Mouse (Mus musculus): ENCODE results near the gene Atp5d. TPM values are rescaled to one million over a fixed set of nuclear protein-coding genes. Genes with fewer than 3 reads are reported as not detected.

Gene Atp5d
- polyA plus RNA-seq (2015; fragmentation: Nextera tagmentation; extraction: Ambion mirVana), result 536 and 594 TPM in 2 replicates

DNA sequence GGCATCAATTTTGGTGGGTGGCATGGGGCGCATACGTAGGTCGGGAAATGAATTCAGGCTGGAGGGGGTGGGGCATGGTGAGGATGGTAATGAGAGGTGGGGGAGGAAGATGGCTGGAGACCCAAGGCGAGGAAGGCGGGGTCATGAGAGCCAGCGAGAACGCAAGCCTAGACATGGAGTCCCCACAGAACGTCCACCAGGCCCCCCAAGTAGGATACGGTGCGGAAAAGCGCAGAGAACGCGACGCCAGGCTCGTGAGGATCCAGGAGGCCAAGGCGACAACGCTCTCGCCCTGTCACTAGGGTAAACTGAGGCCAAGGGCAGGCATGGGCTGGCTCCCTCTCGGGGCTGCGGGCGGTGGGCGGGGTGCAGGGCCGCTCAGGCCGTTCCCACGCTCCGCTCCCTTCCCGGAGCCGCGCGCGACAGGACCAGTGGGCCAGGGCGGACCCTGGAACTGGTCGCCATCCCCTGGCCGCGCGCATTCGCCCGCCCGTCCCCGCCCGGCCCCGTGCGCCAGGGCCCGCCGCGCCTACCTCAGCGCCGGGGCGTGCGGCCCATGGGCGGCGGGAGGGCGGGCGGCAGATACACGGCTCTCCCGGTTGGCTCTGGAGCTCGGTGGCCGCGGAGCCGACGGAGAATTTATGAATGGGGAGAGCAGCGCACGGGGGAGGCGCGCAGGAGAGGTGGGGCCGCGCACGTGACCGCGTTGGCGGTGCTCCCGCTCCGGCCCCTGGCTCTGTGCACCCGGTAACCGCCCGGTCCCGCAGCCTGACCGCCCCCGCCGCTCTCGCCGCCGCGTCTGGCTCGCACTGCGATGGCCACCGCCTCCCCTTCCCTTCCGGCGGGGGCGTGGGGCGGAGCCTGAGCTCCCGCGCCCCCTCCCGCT is at the start of gene Atp5d:
Gene Atp5d (plus strand): TSS at position 80 of the 886 bp plus-strand sequence.
- Histone ChIP-seq H3K9ac (ENCODE audit: low read length) (peak within 1 kb of the TSS; percentile 86), H3K36me3 (ENCODE audit: control insufficient read depth, insufficient read depth, low read length) (0 out of 2 replicates have a peak, but pooled peaks cover under 1% of the 10 kb centered on the region), H3K27ac (ENCODE audit: low read length) (peak within 1 kb of the TSS; percentile 82), H3K4me1 (ENCODE audit: control insufficient read depth, insufficient read depth, low read length) (peaks cover 31% of the 10 kb centered on the region), H3K9me3 (replicated peaks; ENCODE audit: control insufficient read depth, low read length) (no peaks in the 10 kb centered on the region), H3K4me3 (replicated peaks; ENCODE audit: low read length) (peak within 1 kb of the TSS; percentile 67), H3K27me3 (ENCODE audit: control insufficient read depth, insufficient read depth, low read length) (peaks cover 3% of the 10 kb centered on the region; the same call in 1 of the 2 replicates), H3K4me2 (ENCODE audit: low read depth, low read length) (peak within 1 kb of the TSS; percentile 99)
- ATAC-seq (ENCODE audit: insufficient read depth, low FRiP score), result peak; percentile 5
- WGBS, result under 1% methylated on average over 85 of the region's 94 CpGs

DNA sequence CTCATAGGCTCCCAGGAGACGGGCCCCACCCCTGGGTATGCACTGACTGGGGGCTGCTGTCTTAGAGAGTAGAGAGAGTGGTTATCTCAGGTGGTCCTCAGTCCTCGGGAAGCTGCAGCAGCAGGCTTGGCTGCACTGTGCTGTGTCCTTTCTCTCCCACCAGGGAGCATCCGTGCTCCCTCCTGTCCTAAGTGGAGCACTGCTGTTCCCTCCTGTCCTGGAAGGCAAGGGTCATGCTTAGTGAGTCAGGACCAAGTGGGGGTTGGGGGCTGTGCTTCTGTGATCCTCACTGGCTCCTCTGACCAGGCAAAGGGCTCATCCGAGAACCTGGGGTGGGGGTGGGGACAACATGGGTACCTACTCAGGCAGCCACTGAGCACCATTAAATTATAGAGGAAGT is 49.3 kb upstream of the Atp5d start:
- Histone ChIP-seq H3K9ac (ENCODE audit: low read length) (no peak overlapping the region), H3K4me2 (ENCODE audit: low read depth, low read length) (no peak overlapping the region), H3K36me3 (ENCODE audit: control insufficient read depth, insufficient read depth, low read length) (no peaks in the 10 kb centered on the region), H3K27me3 (ENCODE audit: control insufficient read depth, insufficient read depth, low read length) (no peaks in the 10 kb centered on the region), H3K4me1 (ENCODE audit: control insufficient read depth, insufficient read depth, low read length) (peaks cover 11% of the 10 kb centered on the region), H3K4me3 (replicated peaks; ENCODE audit: low read length) (no peak overlapping the region), H3K9me3 (replicated peaks; ENCODE audit: control insufficient read depth, low read length) (no peaks in the 10 kb centered on the region), H3K27ac (ENCODE audit: low read length) (no peak overlapping the region)
- WGBS, result 47% methylated on average over 4 of the region's 4 CpGs
- ATAC-seq (ENCODE audit: insufficient read depth, low FRiP score), result no peak

DNA sequence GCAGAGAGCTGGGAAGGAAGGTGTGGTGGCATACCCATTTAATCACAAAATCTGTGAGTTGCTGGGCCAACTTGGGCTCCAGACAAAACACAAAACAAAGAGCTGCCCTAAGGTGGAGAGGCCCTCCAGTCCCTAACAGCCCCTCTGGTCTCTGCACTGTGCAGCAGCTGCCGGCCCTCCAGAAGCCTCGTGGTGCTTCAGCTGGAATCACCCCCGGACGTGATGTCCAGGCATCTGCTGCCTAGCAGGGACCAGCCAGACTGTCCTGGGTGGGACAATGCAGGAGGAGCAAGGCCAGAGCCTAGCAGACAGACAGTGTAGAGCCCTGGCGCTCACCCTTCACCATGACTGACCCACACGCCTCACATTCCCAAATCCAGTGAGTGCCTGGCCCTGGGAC is 46.9 kb upstream of the Atp5d start:
- H3K4me3 ChIP-seq (replicated peaks; ENCODE audit: low read length), result no peak overlapping the region
- no peak overlapping the region for H3K9ac ChIP-seq (ENCODE audit: low read length)
- H3K9me3 ChIP-seq (replicated peaks; ENCODE audit: control insufficient read depth, low read length), result no peaks in the 10 kb centered on the region
- H3K27ac ChIP-seq (ENCODE audit: low read length), result peak overlapping the region; percentile 15
- 92% methylated on average over 6 of the region's 6 CpGs for WGBS
- H3K36me3 ChIP-seq (ENCODE audit: control insufficient read depth, insufficient read depth, low read length), result no peaks in the 10 kb centered on the region
- no peak overlapping the region for H3K4me2 ChIP-seq (ENCODE audit: low read depth, low read length)
- peaks cover 16% of the 10 kb centered on the region; the same call in 1 of the 2 replicates for H3K4me1 ChIP-seq (ENCODE audit: control insufficient read depth, insufficient read depth, low read length)
- no peaks in the 10 kb centered on the region for H3K27me3 ChIP-seq (ENCODE audit: control insufficient read depth, insufficient read depth, low read length)
- ATAC-seq (ENCODE audit: insufficient read depth, low FRiP score), result no peak

DNA sequence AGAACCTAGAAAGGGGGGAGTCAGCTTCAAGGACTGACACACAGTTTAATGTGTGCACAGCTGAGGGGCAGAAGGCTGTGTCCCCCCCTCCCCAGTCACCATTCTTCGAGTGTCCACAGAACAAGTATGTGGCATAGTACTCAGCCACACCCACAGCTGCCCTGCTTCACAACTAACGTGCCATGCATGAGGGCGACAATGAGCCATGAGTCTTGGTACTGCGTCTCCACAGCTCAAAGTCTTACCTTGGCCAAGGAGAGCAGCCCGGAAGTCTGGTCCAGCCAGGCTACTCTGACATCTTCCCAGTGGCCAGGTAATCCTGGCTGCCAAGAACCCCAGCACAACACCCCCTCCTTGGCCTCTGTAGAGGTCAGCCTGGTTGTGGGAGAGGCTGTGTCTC is 45.7 kb upstream of the Atp5d start:
- WGBS, result 73% methylated on average over 5 of the region's 5 CpGs
- no peak overlapping the region for H3K4me3 ChIP-seq (replicated peaks; ENCODE audit: low read length)
- no peak overlapping the region for H3K27ac ChIP-seq (ENCODE audit: low read length)
- H3K36me3 ChIP-seq (ENCODE audit: control insufficient read depth, insufficient read depth, low read length), result no peaks in the 10 kb centered on the region
- H3K9ac ChIP-seq (ENCODE audit: low read length), result no peak overlapping the region
- no peak for ATAC-seq (ENCODE audit: insufficient read depth, low FRiP score)
- no peaks in the 10 kb centered on the region for H3K27me3 ChIP-seq (ENCODE audit: control insufficient read depth, insufficient read depth, low read length)
- peaks cover 23% of the 10 kb centered on the region for H3K4me1 ChIP-seq (ENCODE audit: control insufficient read depth, insufficient read depth, low read length)
- no peaks in the 10 kb centered on the region for H3K9me3 ChIP-seq (replicated peaks; ENCODE audit: control insufficient read depth, low read length)
- no peak overlapping the region for H3K4me2 ChIP-seq (ENCODE audit: low read depth, low read length)

DNA sequence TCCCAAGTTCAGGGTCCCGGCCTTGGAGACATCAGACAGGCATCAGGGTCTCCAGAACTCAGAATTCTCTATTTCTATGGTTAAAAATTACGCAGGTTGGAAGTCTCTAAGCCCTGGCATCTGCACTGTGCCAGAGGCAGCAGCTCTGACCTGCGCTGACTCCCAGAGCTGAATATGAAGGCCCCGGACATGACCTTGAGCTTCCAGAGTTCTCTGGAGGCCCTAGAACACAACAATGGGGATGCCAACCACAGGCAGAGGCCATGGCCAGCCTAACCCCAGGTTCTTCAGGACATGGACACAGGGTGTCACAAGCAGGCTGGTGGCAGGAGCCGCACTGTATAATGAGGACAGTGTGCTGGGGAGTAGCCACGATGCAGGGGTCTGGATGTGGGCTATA is 44.3 kb upstream of the Atp5d start:
- Histone ChIP-seq H3K9me3 (replicated peaks; ENCODE audit: control insufficient read depth, low read length) (no peaks in the 10 kb centered on the region), H3K4me2 (ENCODE audit: low read depth, low read length) (no peak overlapping the region), H3K4me1 (ENCODE audit: control insufficient read depth, insufficient read depth, low read length) (peaks cover 30% of the 10 kb centered on the region), H3K4me3 (replicated peaks; ENCODE audit: low read length) (no peak overlapping the region), H3K9ac (ENCODE audit: low read length) (no peak overlapping the region), H3K27me3 (ENCODE audit: control insufficient read depth, insufficient read depth, low read length) (no peaks in the 10 kb centered on the region), H3K27ac (ENCODE audit: low read length) (no peak overlapping the region), H3K36me3 (ENCODE audit: control insufficient read depth, insufficient read depth, low read length) (no peaks in the 10 kb centered on the region)
- 87% methylated on average over 6 of the region's 6 CpGs for WGBS
- no peak for ATAC-seq (ENCODE audit: insufficient read depth, low FRiP score)

DNA sequence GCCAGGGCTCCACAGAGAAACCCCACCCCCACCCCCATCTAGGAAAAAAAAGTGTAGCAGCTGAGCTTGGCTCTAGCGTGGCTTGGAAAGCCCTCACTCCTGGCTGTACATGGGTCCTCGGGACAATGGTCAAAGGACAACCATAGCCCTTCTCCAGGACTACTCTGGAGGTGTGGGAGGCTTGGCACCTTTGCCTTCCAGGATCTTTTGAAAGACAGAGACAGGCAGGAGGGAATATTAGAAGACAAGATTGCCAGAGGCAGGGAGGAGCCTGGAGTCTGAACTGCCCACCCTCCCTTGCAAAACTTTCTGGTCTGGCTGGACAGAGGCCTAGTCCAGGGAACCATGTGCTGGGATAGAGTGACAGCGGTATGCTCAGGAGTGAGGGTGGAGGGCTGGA is 43.7 kb upstream of the Atp5d start:
- no peak for ATAC-seq (ENCODE audit: insufficient read depth, low FRiP score)
- H3K4me2 ChIP-seq (ENCODE audit: low read depth, low read length), result no peak overlapping the region
- WGBS, result 73% methylated on average over 3 of the region's 3 CpGs
- no peak overlapping the region for H3K27ac ChIP-seq (ENCODE audit: low read length)
- H3K36me3 ChIP-seq (ENCODE audit: control insufficient read depth, insufficient read depth, low read length), result no peaks in the 10 kb centered on the region
- no peak overlapping the region for H3K4me3 ChIP-seq (replicated peaks; ENCODE audit: low read length)
- H3K27me3 ChIP-seq (ENCODE audit: control insufficient read depth, insufficient read depth, low read length), result no peaks in the 10 kb centered on the region
- no peak overlapping the region for H3K9ac ChIP-seq (ENCODE audit: low read length)
- H3K4me1 ChIP-seq (ENCODE audit: control insufficient read depth, insufficient read depth, low read length), result peaks cover 30% of the 10 kb centered on the region
- no peaks in the 10 kb centered on the region for H3K9me3 ChIP-seq (replicated peaks; ENCODE audit: control insufficient read depth, low read length)

DNA sequence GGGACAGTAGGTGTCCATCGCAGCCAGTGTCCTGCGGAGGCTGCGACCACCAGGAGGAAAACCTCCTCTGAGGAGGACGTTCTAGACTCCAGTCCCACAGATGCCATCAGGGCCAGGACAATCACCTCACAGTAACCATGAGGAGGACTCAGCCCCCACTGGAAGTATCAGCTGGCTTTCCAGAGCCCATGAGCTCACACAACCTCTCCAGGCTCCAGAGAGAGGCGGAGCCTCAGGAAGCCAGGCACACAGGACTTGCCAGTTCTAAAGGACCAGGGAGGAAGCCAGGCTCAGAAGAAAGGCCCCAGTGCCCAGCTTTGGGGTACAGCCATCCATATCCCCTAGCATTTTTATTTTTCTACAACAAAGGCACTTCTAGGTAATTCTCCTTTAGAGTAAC is 42.9 kb upstream of the Atp5d start:
- Histone ChIP-seq H3K4me1 (ENCODE audit: control insufficient read depth, insufficient read depth, low read length) (peaks cover 34% of the 10 kb centered on the region), H3K27me3 (ENCODE audit: control insufficient read depth, insufficient read depth, low read length) (no peaks in the 10 kb centered on the region), H3K36me3 (ENCODE audit: control insufficient read depth, insufficient read depth, low read length) (no peaks in the 10 kb centered on the region), H3K4me3 (replicated peaks; ENCODE audit: low read length) (no peak overlapping the region), H3K9me3 (replicated peaks; ENCODE audit: control insufficient read depth, low read length) (no peaks in the 10 kb centered on the region), H3K9ac (ENCODE audit: low read length) (no peak overlapping the region; the same call in 1 of the 2 replicates), H3K4me2 (ENCODE audit: low read depth, low read length) (no peak overlapping the region), H3K27ac (ENCODE audit: low read length) (no peak overlapping the region)
- 83% methylated on average over 5 of the region's 5 CpGs for WGBS
- ATAC-seq (ENCODE audit: insufficient read depth, low FRiP score), result no peak

DNA sequence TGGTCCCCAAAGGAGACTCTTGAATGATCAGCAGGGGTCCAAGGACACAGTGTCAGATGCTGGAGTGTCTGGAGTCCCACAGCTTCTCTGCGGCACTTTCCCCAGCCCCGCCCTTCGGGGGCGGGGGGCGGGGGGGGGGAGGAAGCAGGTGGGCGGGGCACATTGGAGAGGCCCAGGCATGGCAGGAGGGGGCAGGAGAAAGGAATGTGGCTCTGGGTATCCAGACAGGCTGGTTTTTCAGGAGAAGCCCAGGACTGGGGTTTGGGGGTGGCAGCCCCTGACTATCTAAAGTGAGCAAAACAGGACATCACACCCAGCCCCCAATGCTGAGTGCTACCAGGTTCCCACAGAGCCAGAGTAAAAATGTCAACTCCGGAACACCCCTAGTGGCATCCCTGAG is 41.2 kb upstream of the Atp5d start:
- H3K4me2 ChIP-seq (ENCODE audit: low read depth, low read length), result peak overlapping the region; percentile 10; the same call in 1 of the 2 replicates
- no peak overlapping the region for H3K4me3 ChIP-seq (replicated peaks; ENCODE audit: low read length)
- H3K4me1 ChIP-seq (ENCODE audit: control insufficient read depth, insufficient read depth, low read length), result peaks cover 44% of the 10 kb centered on the region
- H3K9ac ChIP-seq (ENCODE audit: low read length), result peak overlapping the region; percentile 28; the same call in 1 of the 2 replicates
- 0 out of 2 replicates have a peak, but pooled peaks have one; percentile 41 for ATAC-seq (ENCODE audit: insufficient read depth, low FRiP score)
- WGBS, result 11% methylated on average over 7 of the region's 7 CpGs
- H3K27me3 ChIP-seq (ENCODE audit: control insufficient read depth, insufficient read depth, low read length), result no peaks in the 10 kb centered on the region
- no peaks in the 10 kb centered on the region for H3K9me3 ChIP-seq (replicated peaks; ENCODE audit: control insufficient read depth, low read length)
- peak overlapping the region; percentile 71 for H3K27ac ChIP-seq (ENCODE audit: low read length)
- no peaks in the 10 kb centered on the region for H3K36me3 ChIP-seq (ENCODE audit: control insufficient read depth, insufficient read depth, low read length)

DNA sequence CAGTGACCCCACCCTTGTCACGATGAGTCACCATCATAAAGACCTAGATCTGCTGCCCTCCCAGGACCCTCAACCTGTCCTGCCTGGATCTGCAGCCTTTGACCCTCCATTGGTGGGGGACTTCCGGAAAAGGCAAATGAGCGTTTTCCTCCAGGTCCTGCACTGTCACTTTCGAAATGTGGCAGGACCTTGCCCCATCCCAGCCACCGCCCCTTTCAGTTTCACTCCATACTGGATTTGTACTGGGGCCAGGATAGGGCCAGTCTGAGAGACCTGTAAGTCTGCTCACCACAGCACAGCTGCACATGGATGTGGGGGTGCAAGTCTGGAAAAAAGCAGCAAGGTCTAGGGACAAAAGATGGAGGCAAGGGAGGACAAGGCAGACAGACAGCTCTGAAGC is 39.8 kb upstream of the Atp5d start:
- H3K27ac ChIP-seq (ENCODE audit: low read length), result 0 out of 2 replicates have a peak overlapping the region, but pooled peaks have one; percentile 30
- H3K4me2 ChIP-seq (ENCODE audit: low read depth, low read length), result no peak overlapping the region
- no peaks in the 10 kb centered on the region for H3K9me3 ChIP-seq (replicated peaks; ENCODE audit: control insufficient read depth, low read length)
- WGBS, result 72% methylated on average over 5 of the region's 5 CpGs
- 0 out of 2 replicates have a peak overlapping the region, but pooled peaks have one; percentile 14 for H3K9ac ChIP-seq (ENCODE audit: low read length)
- no peak overlapping the region for H3K4me3 ChIP-seq (replicated peaks; ENCODE audit: low read length)
- no peaks in the 10 kb centered on the region for H3K36me3 ChIP-seq (ENCODE audit: control insufficient read depth, insufficient read depth, low read length)
- ATAC-seq (ENCODE audit: insufficient read depth, low FRiP score), result no peak
- no peaks in the 10 kb centered on the region for H3K27me3 ChIP-seq (ENCODE audit: control insufficient read depth, insufficient read depth, low read length)
- H3K4me1 ChIP-seq (ENCODE audit: control insufficient read depth, insufficient read depth, low read length), result peaks cover 44% of the 10 kb centered on the region

Measured in stomach, embryonic 16.5 days (tissue).